Mouse (Mus musculus): ENCODE data around the gene Csrp1. TPM values are rescaled to one million over a fixed set of nuclear protein-coding genes. Genes with fewer than 3 reads are reported as not detected.

Gene Csrp1
- polyA plus RNA-seq, 1 experiment from 2014 or later, result 137 TPM

DNA sequence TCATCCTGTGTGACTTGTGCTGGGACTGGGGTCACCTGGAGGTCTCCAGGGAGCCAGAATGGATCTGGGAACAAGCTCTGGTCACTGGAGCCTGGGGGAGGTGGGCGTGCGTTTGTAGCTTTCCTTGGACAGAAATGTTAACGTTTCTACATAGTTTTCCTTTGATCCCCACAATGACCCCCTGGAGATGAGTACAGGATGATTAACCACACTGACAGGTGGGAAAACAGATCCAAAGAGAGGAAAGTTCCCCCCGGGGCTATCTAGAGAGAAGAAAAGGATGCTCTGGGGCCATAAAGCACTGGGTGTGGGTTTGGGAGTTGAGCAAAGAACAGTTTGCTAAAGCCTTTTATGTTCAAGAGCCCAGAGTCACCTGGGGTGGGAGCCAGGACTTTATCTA lies 60.8 kb downstream of the Csrp1 start:
- no peaks in the 10 kb centered on the region for H3K36me3 ChIP-seq
- H3K4me2 ChIP-seq, result no peak overlapping the region
- peak overlapping the region; percentile 41; the same call in 1 of the 2 replicates for H3K27ac ChIP-seq
- WGBS, result 28% methylated on average over 4 of the region's 4 CpGs
- ATAC-seq (replicated peaks; ENCODE audit: low FRiP score), result no peak
- H3K27me3 ChIP-seq, result no peaks in the 10 kb centered on the region
- H3K9ac ChIP-seq, result no peak overlapping the region
- H3K9me3 ChIP-seq (replicated peaks), result no peaks in the 10 kb centered on the region
- H3K4me1 ChIP-seq, result peaks cover 59% of the 10 kb centered on the region
- no peak overlapping the region for H3K4me3 ChIP-seq (replicated peaks)

- Histone ChIP-seq H3K4me3 (replicated peaks) (no peak overlapping the region), H3K4me1 (peaks cover 53% of the 10 kb centered on the region), H3K27ac (0 out of 2 replicates have a peak overlapping the region, but pooled peaks have one; percentile 41), H3K36me3 (no peaks in the 10 kb centered on the region), H3K9ac (no peak overlapping the region), H3K27me3 (no peaks in the 10 kb centered on the region), H3K4me2 (no peak overlapping the region), H3K9me3 (replicated peaks) (no peaks in the 10 kb centered on the region)
- WGBS, result 11% methylated on average over 13 of the region's 13 CpGs
- ATAC-seq (replicated peaks; ENCODE audit: low FRiP score), result peak; percentile 26
Observed at GRCm38 (mm10) chr1:135781220-135781619, 61.4 kb downstream of the Csrp1 start.

- Histone ChIP-seq H3K9me3 (replicated peaks) (no peaks in the 10 kb centered on the region), H3K36me3 (no peaks in the 10 kb centered on the region), H3K27me3 (no peaks in the 10 kb centered on the region), H3K4me1 (peaks cover 44% of the 10 kb centered on the region), H3K27ac (0 out of 2 replicates have a peak overlapping the region, but pooled peaks have one; percentile 41), H3K4me3 (replicated peaks) (no peak overlapping the region), H3K4me2 (no peak overlapping the region), H3K9ac (no peak overlapping the region)
- WGBS, result 52% methylated on average over 10 of the region's 10 CpGs
- no peak for ATAC-seq (replicated peaks; ENCODE audit: low FRiP score)
Observed at GRCm38 (mm10) chr1:135782816-135783215, 63.0 kb downstream of the Csrp1 start.

DNA sequence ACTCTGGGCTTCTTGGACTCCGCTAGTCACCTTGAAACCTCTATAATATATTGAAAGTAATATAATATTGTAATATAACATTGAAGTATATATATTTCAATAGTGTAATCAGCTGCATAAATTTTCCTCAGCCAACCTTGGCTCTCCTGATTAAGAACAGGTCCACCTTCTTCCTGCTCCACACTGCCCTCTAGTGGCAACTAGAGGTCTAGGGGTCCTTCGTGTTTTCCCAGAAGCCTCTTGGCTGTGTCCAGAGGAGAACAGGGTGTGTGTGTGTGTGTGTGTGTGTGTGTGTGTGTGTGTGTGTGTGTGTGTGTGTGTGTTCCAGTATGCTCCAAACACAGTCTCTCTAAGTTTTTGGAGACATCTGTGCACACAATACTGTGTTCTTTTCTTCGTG lies 67.9 kb downstream of the Csrp1 start:
- ATAC-seq (replicated peaks; ENCODE audit: low FRiP score), result no peak; the same call in 1 of the 2 replicates

GRCm38 (mm10) chr1:135788708-135789107 lies 68.8 kb downstream of the Csrp1 start:
- peak overlapping the region; percentile 75 for H3K27ac ChIP-seq
- peak; percentile 57 for ATAC-seq (replicated peaks; ENCODE audit: low FRiP score)
- 0 out of 2 replicates have a peak overlapping the region, but pooled peaks have one; percentile 8 for H3K4me3 ChIP-seq (replicated peaks)

More for the DNA sequence above, 67.9 kb downstream of the Csrp1 start:
- Histone ChIP-seq H3K27ac (0 out of 2 replicates have a peak overlapping the region, but pooled peaks have one; percentile 75), H3K36me3 (no peaks in the 10 kb centered on the region), H3K9ac (no peak overlapping the region), H3K4me3 (replicated peaks) (no peak overlapping the region), H3K4me1 (peaks cover 28% of the 10 kb centered on the region), H3K27me3 (no peaks in the 10 kb centered on the region), H3K4me2 (no peak overlapping the region), H3K9me3 (replicated peaks) (no peaks in the 10 kb centered on the region)
- 49% methylated on average over 3 of the region's 3 CpGs for WGBS

GRCm38 (mm10) chr1:135789815-135790214 lies 70.0 kb downstream of the Csrp1 start:
- Histone ChIP-seq H3K9ac (no peak overlapping the region), H3K4me3 (replicated peaks) (no peak overlapping the region), H3K9me3 (replicated peaks) (no peaks in the 10 kb centered on the region), H3K27ac (no peak overlapping the region), H3K27me3 (no peaks in the 10 kb centered on the region), H3K4me1 (peaks cover 42% of the 10 kb centered on the region), H3K36me3 (no peaks in the 10 kb centered on the region), H3K4me2 (no peak overlapping the region)
- WGBS, result 9% methylated on average over 5 of the region's 5 CpGs
- ATAC-seq (replicated peaks; ENCODE audit: low FRiP score), result no peak

More at GRCm38 (mm10) chr1:135788708-135789107, 68.8 kb downstream of the Csrp1 start:
- WGBS, result 2% methylated on average over 10 of the region's 10 CpGs
- Histone ChIP-seq H3K9ac (no peak overlapping the region), H3K36me3 (no peaks in the 10 kb centered on the region), H3K4me1 (peaks cover 34% of the 10 kb centered on the region), H3K4me2 (peak overlapping the region; percentile 50), H3K27me3 (no peaks in the 10 kb centered on the region), H3K9me3 (replicated peaks) (no peaks in the 10 kb centered on the region)

GRCm38 (mm10) chr1:135792143-135792939 lies 72.5 kb downstream of the Csrp1 start:
- ATAC-seq (replicated peaks; ENCODE audit: low FRiP score), result no peak
- no peak overlapping the region for H3K9ac ChIP-seq
- H3K4me2 ChIP-seq, result no peak overlapping the region
- no peaks in the 10 kb centered on the region for H3K27me3 ChIP-seq
- no peak overlapping the region for H3K4me3 ChIP-seq (replicated peaks)
- H3K9me3 ChIP-seq (replicated peaks), result no peaks in the 10 kb centered on the region
- no peaks in the 10 kb centered on the region for H3K36me3 ChIP-seq
- 68% methylated on average over 13 of the region's 13 CpGs for WGBS
- peak overlapping the region; percentile 90 for H3K27ac ChIP-seq
- peaks cover 54% of the 10 kb centered on the region for H3K4me1 ChIP-seq

DNA sequence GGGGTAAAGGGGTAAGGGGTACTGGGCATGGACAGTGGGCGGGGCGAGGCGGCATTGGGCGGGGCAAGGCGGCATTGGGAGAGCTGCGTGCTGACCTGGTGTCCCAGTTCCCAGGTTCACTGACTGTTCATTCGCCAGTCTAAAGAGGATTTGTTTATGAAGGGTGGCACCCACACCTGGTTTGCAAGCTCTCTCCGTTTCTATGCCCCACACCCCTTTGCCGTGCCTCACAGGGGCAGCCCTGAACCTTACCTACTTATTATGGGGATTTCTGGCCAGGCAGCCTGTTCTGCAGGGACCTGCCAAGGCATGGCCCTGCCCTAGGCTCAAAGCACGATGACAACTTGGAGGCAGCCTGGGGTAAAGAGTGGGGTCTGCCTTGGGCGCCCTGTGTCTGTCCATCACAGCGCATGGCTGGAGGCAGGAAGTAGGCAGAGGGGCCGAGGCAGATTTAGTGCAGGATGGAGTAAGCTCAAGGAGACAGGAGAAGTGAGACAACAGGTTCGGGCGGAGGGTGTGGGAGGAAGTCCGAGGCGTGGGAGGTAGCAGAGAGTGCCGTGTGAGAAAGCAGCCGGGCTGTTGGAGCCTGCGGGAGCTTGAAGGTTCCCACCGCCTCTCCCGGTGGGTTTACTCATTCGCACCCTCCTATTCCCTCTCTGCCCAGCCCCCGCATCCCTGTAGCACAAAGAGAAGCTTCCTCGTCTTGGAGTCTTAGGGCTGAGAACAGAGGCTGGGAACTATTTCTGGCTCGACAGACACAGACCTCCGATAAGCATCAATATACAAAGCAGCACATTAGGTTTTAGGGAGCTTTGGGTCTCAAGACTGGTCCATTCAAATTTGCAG lies 73.7 kb downstream of the Csrp1 start:
- H3K9me3 ChIP-seq (replicated peaks), result no peaks in the 10 kb centered on the region
- H3K4me2 ChIP-seq, result peak overlapping the region; percentile 66
- H3K36me3 ChIP-seq, result no peaks in the 10 kb centered on the region
- H3K9ac ChIP-seq, result peak overlapping the region; percentile 33
- ATAC-seq (replicated peaks; ENCODE audit: low FRiP score), result peak; percentile 65
- WGBS, result 10% methylated on average over 27 of the region's 27 CpGs
- H3K4me3 ChIP-seq (replicated peaks), result peak overlapping the region; percentile 33
- peak overlapping the region; percentile 90 for H3K27ac ChIP-seq
- peaks cover 46% of the 10 kb centered on the region for H3K4me1 ChIP-seq
- no peaks in the 10 kb centered on the region for H3K27me3 ChIP-seq

DNA sequence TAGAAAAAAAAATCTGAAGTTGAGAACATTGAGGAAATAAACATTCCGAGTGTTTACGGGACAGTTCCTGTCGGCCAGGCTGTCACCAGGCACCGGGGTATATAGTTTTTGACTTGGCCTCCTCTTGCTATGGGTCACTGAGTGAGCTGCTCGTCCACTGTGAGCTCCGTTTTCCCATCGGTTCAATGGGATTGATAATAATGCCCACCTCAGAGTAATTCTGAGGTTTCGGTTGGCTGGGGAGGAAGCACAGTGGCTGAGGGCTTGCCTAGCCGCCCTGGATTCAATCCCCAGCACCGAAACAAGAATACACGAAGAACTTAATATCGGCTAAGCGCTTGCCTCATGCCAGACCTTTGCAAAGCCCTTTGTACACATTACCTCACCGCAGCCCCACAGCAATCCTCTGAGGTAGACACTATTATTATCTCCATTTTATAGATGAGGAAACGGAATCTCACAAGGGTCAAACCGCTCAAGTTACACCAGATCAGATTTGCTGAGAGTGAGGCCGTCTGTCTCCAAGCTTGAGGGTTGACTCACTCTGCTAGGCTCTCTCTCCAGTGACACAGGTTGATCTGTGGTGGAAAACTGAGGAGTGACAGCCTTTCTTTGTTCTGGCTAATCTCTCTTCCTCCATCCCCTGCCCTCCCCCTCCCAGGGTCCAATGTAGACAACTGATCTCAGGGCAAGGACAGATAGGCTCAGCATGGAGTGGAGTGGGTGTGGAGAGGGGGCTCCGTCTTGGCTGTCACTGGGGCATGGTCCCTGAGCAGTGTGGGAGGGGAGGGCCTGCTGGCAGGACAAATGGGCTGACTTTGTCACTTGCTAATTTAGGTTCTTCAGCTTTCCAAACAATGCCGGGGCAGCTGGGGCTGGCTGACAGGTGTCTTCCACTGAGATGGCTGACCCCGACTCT lies 74.6 kb downstream of the Csrp1 start:
- WGBS, result 15% methylated on average over 20 of the region's 20 CpGs
- no peaks in the 10 kb centered on the region for H3K27me3 ChIP-seq
- H3K4me2 ChIP-seq, result peak overlapping the region; percentile 66
- H3K4me1 ChIP-seq, result peaks cover 50% of the 10 kb centered on the region
- H3K9ac ChIP-seq, result peak overlapping the region; percentile 33; the same call in 1 of the 2 replicates
- H3K36me3 ChIP-seq, result no peaks in the 10 kb centered on the region
- peak overlapping the region; percentile 33 for H3K4me3 ChIP-seq (replicated peaks)
- H3K9me3 ChIP-seq (replicated peaks), result no peaks in the 10 kb centered on the region
- peak; percentile 66 for ATAC-seq (replicated peaks; ENCODE audit: low FRiP score)
- peak overlapping the region; percentile 90 for H3K27ac ChIP-seq

DNA sequence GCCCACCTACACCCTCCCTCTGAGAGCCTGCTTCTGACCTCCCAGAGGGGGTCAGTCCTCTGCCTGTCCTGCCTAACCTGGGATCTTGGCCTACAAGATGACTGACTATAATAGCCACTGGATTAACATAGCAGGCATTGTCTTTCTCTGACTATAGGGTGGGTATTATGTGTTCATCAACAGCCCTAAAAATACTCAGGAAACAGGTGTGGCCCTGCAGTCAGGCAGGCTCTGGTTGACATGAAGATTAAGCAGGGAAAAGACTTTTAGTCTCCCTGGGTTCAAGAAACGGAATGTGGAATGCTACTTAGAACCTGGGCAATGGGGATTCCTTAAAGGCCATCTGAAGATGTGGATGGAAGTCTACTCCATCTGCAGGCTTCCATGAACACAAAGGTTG lies 78.6 kb downstream of the Csrp1 start:
- Histone ChIP-seq H3K36me3 (no peaks in the 10 kb centered on the region), H3K9ac (no peak overlapping the region), H3K4me1 (peaks cover 54% of the 10 kb centered on the region), H3K9me3 (replicated peaks) (no peaks in the 10 kb centered on the region), H3K27me3 (no peaks in the 10 kb centered on the region), H3K27ac (no peak overlapping the region), H3K4me3 (replicated peaks) (no peak overlapping the region), H3K4me2 (no peak overlapping the region)
- WGBS, result 66% methylated on average over 1 of the region's 1 CpGs
- no peak for ATAC-seq (replicated peaks; ENCODE audit: low FRiP score)

DNA sequence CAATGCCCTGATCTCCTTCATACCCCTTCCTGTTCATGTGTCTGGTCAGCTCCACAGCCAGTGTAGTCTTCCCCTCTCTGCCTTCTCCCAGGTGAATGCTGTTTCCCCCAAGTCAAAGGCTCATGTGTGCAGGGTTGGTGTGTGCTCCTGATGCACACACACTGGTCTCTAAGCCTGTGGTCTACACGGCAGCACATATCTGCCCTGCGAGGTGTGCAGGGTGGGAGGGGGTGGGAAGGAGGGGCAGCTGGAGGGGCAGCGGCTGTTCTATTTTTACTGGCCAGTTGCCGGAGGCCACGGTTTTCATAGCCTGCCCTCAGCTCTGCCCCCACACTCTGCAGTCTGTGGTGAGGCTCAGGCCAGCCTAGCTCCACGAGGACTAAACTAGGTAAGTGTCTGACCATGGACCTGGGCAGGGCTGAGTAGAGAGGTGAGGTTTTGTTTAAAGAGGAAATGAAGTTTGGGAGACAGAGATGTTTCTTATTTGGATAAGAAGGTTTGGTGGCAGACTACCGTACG lies 79.3 kb downstream of the Csrp1 start:
- peaks cover 47% of the 10 kb centered on the region for H3K4me1 ChIP-seq
- H3K27me3 ChIP-seq, result no peaks in the 10 kb centered on the region
- H3K9me3 ChIP-seq (replicated peaks), result no peaks in the 10 kb centered on the region
- no peak overlapping the region for H3K9ac ChIP-seq
- no peak overlapping the region for H3K27ac ChIP-seq
- H3K36me3 ChIP-seq, result no peaks in the 10 kb centered on the region
- ATAC-seq (replicated peaks; ENCODE audit: low FRiP score), result no peak
- no peak overlapping the region for H3K4me2 ChIP-seq
- H3K4me3 ChIP-seq (replicated peaks), result no peak overlapping the region
- WGBS, result 19% methylated on average over 8 of the region's 8 CpGs

Data from kidney, embryonic 15.5 days (tissue).